10 mouse cellular contexts compared by ENCODE assay signal in the genomic region with DNA sequence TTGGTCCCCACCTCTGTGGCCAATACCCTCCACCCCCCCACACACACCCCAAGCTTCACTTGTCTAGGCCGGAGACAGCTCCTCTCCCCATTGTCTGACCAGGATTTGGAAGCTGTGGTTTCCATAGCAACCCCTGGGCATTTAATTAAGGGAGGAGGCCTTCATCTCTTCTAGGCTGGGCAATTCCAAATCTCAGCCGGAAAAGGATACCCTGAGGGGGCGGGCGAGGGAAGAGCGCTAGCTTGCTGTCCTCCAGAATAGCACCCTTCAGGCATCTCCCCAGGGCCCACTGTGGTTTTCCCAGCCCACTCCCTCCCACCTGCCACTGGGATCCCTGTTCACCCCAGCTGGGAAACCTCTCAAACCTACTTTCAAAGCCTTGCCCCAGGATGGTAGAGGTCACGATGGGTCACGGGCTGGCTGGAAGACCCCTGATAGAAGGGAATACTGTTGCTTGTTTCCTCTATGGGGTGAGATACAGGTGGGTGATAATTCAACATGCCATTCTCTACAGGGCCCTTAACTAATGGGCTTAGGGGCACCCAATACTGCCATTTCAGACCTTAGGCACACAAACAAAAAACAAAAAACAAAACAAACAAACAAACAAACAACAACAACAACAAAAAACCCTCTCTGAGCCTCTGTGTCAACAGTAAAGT. TPM values are rescaled to one million over a fixed set of nuclear protein-coding genes. Genes with fewer than 3 reads are reported as not detected.
A peak's percentile ranks its signal among the peaks of the same experiment; 100 is the strongest.
DNase-seq lines count a peak whose midpoint lies in the region; ATAC-seq lines count a peak whose summit lies in the region.
"Had no signal": no experiment of that assay in that cellular context is flagged by ENCODE, and none has a peak within 500 bp of the region (broad histone marks: within the 10 kb centered on the region; RNA-seq: fewer than 3 reads in every experiment).

No protein-coding gene starts in this region.

- H3K4me2 ChIP-seq in heart, embryonic 12.5 days, result peak overlapping the region; percentile 18; the same call in 1 of the 2 replicates
- no peak overlapping the region for H3K4me2 ChIP-seq in forebrain, embryonic 15.5 days (replicated peaks)
- peak overlapping the region; percentile 4; the same call in 1 of the 2 replicates for H3K4me2 ChIP-seq in midbrain, embryonic 15.5 days

- no peak overlapping the region for H3K9ac ChIP-seq in heart, embryonic 12.5 days
- no peak overlapping the region for H3K9ac ChIP-seq in forebrain, embryonic 15.5 days (replicated peaks)
- no peak overlapping the region for H3K9ac ChIP-seq in midbrain, embryonic 15.5 days

- peak overlapping the region; percentile 81 for H3K27ac ChIP-seq in heart, embryonic 12.5 days (ENCODE audit: poor library complexity, severe bottlenecking)
- no peak overlapping the region for H3K27ac ChIP-seq in forebrain, embryonic 15.5 days (replicated peaks)
- peak overlapping the region; percentile 35; the same call in 1 of the 2 replicates for H3K27ac ChIP-seq in midbrain, embryonic 15.5 days

- no peak overlapping the region for H3K4me3 ChIP-seq in heart, embryonic 12.5 days
- H3K4me3 ChIP-seq in forebrain, embryonic 15.5 days, result no peak overlapping the region
- no peak overlapping the region for H3K4me3 ChIP-seq in midbrain, embryonic 15.5 days

- no peak for ATAC-seq in heart, embryonic 12.5 days (ENCODE audit: insufficient number of reproducible peaks, low FRiP score)
- 0 out of 2 replicates have a peak, but pooled peaks have one; percentile 19 for ATAC-seq in forebrain, embryonic 15.5 days (replicated peaks)
- peak; percentile 66; the same call in 1 of the 2 replicates for ATAC-seq in midbrain, embryonic 15.5 days (replicated peaks)

- H3K9me3 ChIP-seq in heart, embryonic 12.5 days (replicated peaks), result no peaks in the 10 kb centered on the region
- no peaks in the 10 kb centered on the region for H3K9me3 ChIP-seq in forebrain, embryonic 15.5 days
- no peaks in the 10 kb centered on the region for H3K9me3 ChIP-seq in midbrain, embryonic 15.5 days

- 45% methylated on average over 7 of the region's 7 CpGs for WGBS in heart, embryonic 12.5 days
- 13% methylated on average over 7 of the region's 7 CpGs for WGBS in forebrain, embryonic 15.5 days
- WGBS in midbrain, embryonic 15.5 days, result 8% methylated on average over 7 of the region's 7 CpGs

- H3K36me3 ChIP-seq in heart, embryonic 12.5 days, result no peaks in the 10 kb centered on the region
- H3K36me3 ChIP-seq in forebrain, embryonic 15.5 days, result no peaks in the 10 kb centered on the region
- no peaks in the 10 kb centered on the region for H3K36me3 ChIP-seq in midbrain, embryonic 15.5 days (replicated peaks)

- no peak for DNase-seq in heart, postnatal 14 days
- DNase-seq in ZHBTc4 (ENCODE audit: low read depth, low spot score), result peak; percentile 29
- no peak for DNase-seq in adrenal gland, adult 2 months
- DNase-seq in spleen, postnatal 14 days (ENCODE audit: low spot score in 2 of 2), result no peak
- DNase-seq in gastrocnemius, postnatal 4 days (ENCODE audit: low spot score in 2 of 2), result no peak

- no peaks in the 10 kb centered on the region for H3K27me3 ChIP-seq in heart, embryonic 12.5 days (replicated peaks)
- H3K27me3 ChIP-seq in forebrain, embryonic 15.5 days, result no peaks in the 10 kb centered on the region
- H3K27me3 ChIP-seq in midbrain, embryonic 15.5 days (replicated peaks), result no peaks in the 10 kb centered on the region

- intact Hi-C loops in heart, postnatal 14 days (cut with DNase I), result no loop called here

- peaks cover 32% of the 10 kb centered on the region for H3K4me1 ChIP-seq in heart, embryonic 12.5 days (replicated peaks)
- peaks cover 13% of the 10 kb centered on the region for H3K4me1 ChIP-seq in forebrain, embryonic 15.5 days
- peaks cover 17% of the 10 kb centered on the region for H3K4me1 ChIP-seq in midbrain, embryonic 15.5 days

RNA-seq across cellular contexts. Expression of a gene that starts 14.4 kb away (rescaled TPM):
- polyA plus RNA-seq in heart, embryonic 12.5 days (2016; fragmentation: Nextera tagmentation; extraction: Ambion mirVana), result 0.91 and 1.1 TPM in 2 replicates
- 1 to 10 TPM in 1 of 2 experiments, under 1 TPM in 1; 0.69 to 1.0 TPM for total RNA-seq in heart, postnatal 14 days (2021)
- polyA plus RNA-seq in forebrain, embryonic 15.5 days (2015; fragmentation: Nextera tagmentation; extraction: Ambion mirVana), result 11.0 and 12.8 TPM in 2 replicates
- polyA plus RNA-seq in midbrain, embryonic 15.5 days (2015; fragmentation: Nextera tagmentation; extraction: Ambion mirVana), result 13.2 and 13.9 TPM in 2 replicates
- 1 to 10 TPM; 3.9 to 4.0 TPM for total RNA-seq in adrenal gland, adult 2 months (2021)
- 1.4 and 3.0 TPM in 2 replicates for polyA plus RNA-seq in adrenal gland, adult 2 months (2012; rRNA removed)
- total RNA-seq in gastrocnemius, postnatal 4 days (2021), result 1 to 10 TPM in 1 of 2 experiments, under 1 TPM in 1; 0.75 to 1.2 TPM

RNA-seq across cellular contexts. Expression of a gene that starts 16.4 kb away (rescaled TPM):
- polyA plus RNA-seq in heart, embryonic 12.5 days (2016; fragmentation: Nextera tagmentation; extraction: Ambion mirVana), result 0.33 and 0.62 TPM in 2 replicates
- total RNA-seq in heart, postnatal 14 days (2021), result under 1 TPM; 0.29 to 0.72 TPM
- polyA plus RNA-seq in forebrain, embryonic 15.5 days (2015; fragmentation: Nextera tagmentation; extraction: Ambion mirVana), result 2.3 and 4.3 TPM in 2 replicates
- 6.8 and 8.5 TPM in 2 replicates for polyA plus RNA-seq in midbrain, embryonic 15.5 days (2015; fragmentation: Nextera tagmentation; extraction: Ambion mirVana)
- under 1 TPM; 0.32 to 0.62 TPM for total RNA-seq in adrenal gland, adult 2 months (2021)
- 0.11 and 0.23 TPM in 2 replicates for polyA plus RNA-seq in adrenal gland, adult 2 months (2012; rRNA removed)
- not detected for total RNA-seq in gastrocnemius, postnatal 4 days (2021)
- total RNA-seq: gastrocnemius, postnatal 14 days; liver, adult 2 months had no signal
- polyA plus RNA-seq: liver, adult 2 months had no signal

RNA-seq across cellular contexts. Expression of a gene that starts 28.9 kb away (rescaled TPM):
- 15.0 and 16.4 TPM in 2 replicates for polyA plus RNA-seq in heart, embryonic 12.5 days (2016; fragmentation: Nextera tagmentation; extraction: Ambion mirVana)
- total RNA-seq in heart, postnatal 14 days (2021), result 10 to 100 TPM; 51.0 to 53.9 TPM
- 23.5 and 25.0 TPM in 2 replicates for polyA plus RNA-seq in forebrain, embryonic 15.5 days (2015; fragmentation: Nextera tagmentation; extraction: Ambion mirVana)
- polyA plus RNA-seq in midbrain, embryonic 15.5 days (2015; fragmentation: Nextera tagmentation; extraction: Ambion mirVana), result 22.0 and 26.4 TPM in 2 replicates
- 10 to 100 TPM; 65.5 to 84.6 TPM for total RNA-seq in adrenal gland, adult 2 months (2021)
- 25.6 and 27.7 TPM in 2 replicates for polyA plus RNA-seq in adrenal gland, adult 2 months (2012; rRNA removed)
- total RNA-seq in gastrocnemius, postnatal 4 days (2021), result 10 to 100 TPM; 62.5 to 67.3 TPM

RNA-seq across cellular contexts. Expression of a gene that starts 36.4 kb away (rescaled TPM):
- polyA plus RNA-seq in heart, embryonic 12.5 days (2016; fragmentation: Nextera tagmentation; extraction: Ambion mirVana), result 13.2 and 17.8 TPM in 2 replicates
- total RNA-seq in heart, postnatal 14 days (2021), result 1 to 10 TPM; 4.6 to 5.0 TPM
- polyA plus RNA-seq in forebrain, embryonic 15.5 days (2015; fragmentation: Nextera tagmentation; extraction: Ambion mirVana), result 3.5 and 3.6 TPM in 2 replicates
- polyA plus RNA-seq in midbrain, embryonic 15.5 days (2015; fragmentation: Nextera tagmentation; extraction: Ambion mirVana), result 3.8 and 4.6 TPM in 2 replicates
- 1 to 10 TPM; 4.9 to 9.3 TPM for total RNA-seq in adrenal gland, adult 2 months (2021)
- polyA plus RNA-seq in adrenal gland, adult 2 months (2012; rRNA removed), result 8.4 and 10.0 TPM in 2 replicates
- total RNA-seq in gastrocnemius, postnatal 4 days (2021), result 10 to 100 TPM; 16.6 to 17.2 TPM
